Mouse (Mus musculus) ES-E14 (cell line): ENCODE data around the gene Msrb3.

Experiments
- HCFC1 ChIP-seq: IDR thresholded peaks from 2 replicates; pipeline ENCODE4 v1.6.1; 2012; ENCODE audit warnings: low read length, inconsistent platforms, borderline replicate concordance; ENCODE audit not compliant: insufficient read depth
- MAFK ChIP-seq: IDR thresholded peaks from 2 replicates; pipeline ENCODE4 v1.6.1; 2014; ENCODE audit warnings: mild to moderate bottlenecking, low read depth, low read length, inconsistent platforms; ENCODE audit not compliant: insufficient read depth

GRCm38 (mm10) chr10:120736508-120737069 is 162.3 kb downstream of the Msrb3 start:
- TF ChIP-seq HCFC1 (no peak), MAFK (no peak)
